In genomic region chr4:106977218-106977651, GRCm38 (mm10) we compare ENCODE assay signal across 9 mouse cellular contexts.
DNase-seq lines count a peak whose midpoint lies in the region; ATAC-seq and TF ChIP-seq lines count a peak whose summit lies in the region.
"Had no signal": no experiment of that assay in that cellular context is flagged by ENCODE, and none has a peak within 500 bp of the region (broad histone marks: within the 10 kb centered on the region; RNA-seq: fewer than 3 reads in every experiment).

No protein-coding gene starts in this region.

- WGBS in midbrain, embryonic 11.5 days = 11% methylated on average over 6 of the region's 6 CpGs
- WGBS in midbrain, postnatal 0 days = 8% methylated on average over 6 of the region's 6 CpGs
- WGBS in forebrain, embryonic 12.5 days = 9% methylated on average over 6 of the region's 6 CpGs
- 9% methylated on average over 6 of the region's 6 CpGs for WGBS in intestine, postnatal 0 days
- 12% methylated on average over 6 of the region's 6 CpGs for WGBS in stomach, embryonic 16.5 days
- 51% methylated on average over 6 of the region's 6 CpGs for WGBS in thymus, adult 2 months

- H3K4me3 ChIP-seq in midbrain, embryonic 11.5 days (ENCODE audit: low read depth, low read length) = no peak overlapping the region
- H3K4me3 ChIP-seq in midbrain, postnatal 0 days (ENCODE audit: low read depth, low read length) = no peak overlapping the region
- H3K4me3 ChIP-seq in forebrain, embryonic 12.5 days (replicated peaks) = no peak overlapping the region
- no peak overlapping the region for H3K4me3 ChIP-seq in intestine, postnatal 0 days (ENCODE audit: low read depth, low read length)
- H3K4me3 ChIP-seq in stomach, embryonic 16.5 days (replicated peaks; ENCODE audit: low read length) = no peak overlapping the region
- H3K4me3 ChIP-seq in thymus, adult 2 months (ENCODE audit: control insufficient read depth, insufficient read depth, low read length) = no peak overlapping the region

- H3K4me2 ChIP-seq in midbrain, embryonic 11.5 days = peak overlapping the region; percentile 8; the same call in 1 of the 2 replicates
- no peak overlapping the region for H3K4me2 ChIP-seq in midbrain, postnatal 0 days (ENCODE audit: low read depth, low read length, poor library complexity, severe bottlenecking)
- H3K4me2 ChIP-seq in forebrain, embryonic 12.5 days = peak overlapping the region; percentile 0; the same call in 1 of the 2 replicates
- H3K4me2 ChIP-seq in intestine, postnatal 0 days (replicated peaks; ENCODE audit: low read depth) = no peak overlapping the region
- no peak overlapping the region for H3K4me2 ChIP-seq in stomach, embryonic 16.5 days (ENCODE audit: low read depth, low read length)

- TF ChIP-seq CTCF in midbrain, postnatal 0 days (IDR thresholded peaks at IDR 0.05) = no peak
- TF ChIP-seq CTCF in intestine, postnatal 0 days (IDR thresholded peaks at IDR 0.05; ENCODE audit: low read depth) = no peak
- no peak for TF ChIP-seq CTCF in thymus, adult 2 months (IDR thresholded peaks at IDR 0.05; ENCODE audit: borderline replicate concordance, control insufficient read depth, extremely low read depth, insufficient read depth, low read length, poor library complexity)

- peaks cover 78% of the 10 kb centered on the region for H3K4me1 ChIP-seq in midbrain, embryonic 11.5 days (ENCODE audit: control insufficient read depth, insufficient read depth, low read length)
- peaks cover 7% of the 10 kb centered on the region; the same call in 1 of the 2 replicates for H3K4me1 ChIP-seq in midbrain, postnatal 0 days (ENCODE audit: insufficient read depth, low read length)
- peaks cover 98% of the 10 kb centered on the region for H3K4me1 ChIP-seq in forebrain, embryonic 12.5 days
- peaks cover 17% of the 10 kb centered on the region for H3K4me1 ChIP-seq in intestine, postnatal 0 days (replicated peaks; ENCODE audit: control insufficient read depth, insufficient read depth, low read length)
- H3K4me1 ChIP-seq in stomach, embryonic 16.5 days (ENCODE audit: control insufficient read depth, insufficient read depth, low read length) = peaks cover 75% of the 10 kb centered on the region
- H3K4me1 ChIP-seq in thymus, adult 2 months (replicated peaks; ENCODE audit: control insufficient read depth, insufficient read depth, low read length) = peaks cover 30% of the 10 kb centered on the region

- H3K9ac ChIP-seq in midbrain, embryonic 11.5 days (ENCODE audit: low read length) = peak overlapping the region; percentile 30; the same call in 1 of the 2 replicates
- H3K9ac ChIP-seq in midbrain, postnatal 0 days (replicated peaks; ENCODE audit: low read length, poor library complexity, severe bottlenecking) = no peak overlapping the region
- H3K9ac ChIP-seq in forebrain, embryonic 12.5 days = peak overlapping the region; percentile 0; the same call in 1 of the 2 replicates
- H3K9ac ChIP-seq in intestine, postnatal 0 days (ENCODE audit: low read depth, low read length) = no peak overlapping the region
- H3K9ac ChIP-seq in stomach, embryonic 16.5 days (ENCODE audit: low read length) = 0 out of 2 replicates have a peak overlapping the region, but pooled peaks have one; percentile 31

- peak overlapping the region; percentile 57 for H3K27ac ChIP-seq in midbrain, embryonic 11.5 days (ENCODE audit: low read depth, low read length)
- no peak overlapping the region for H3K27ac ChIP-seq in midbrain, postnatal 0 days (ENCODE audit: low read depth, low read length)
- H3K27ac ChIP-seq in forebrain, embryonic 12.5 days = peak overlapping the region; percentile 65
- H3K27ac ChIP-seq in intestine, postnatal 0 days (ENCODE audit: low read depth, low read length) = peak overlapping the region; percentile 10; the same call in 1 of the 2 replicates
- peak overlapping the region; percentile 62; the same call in 1 of the 2 replicates for H3K27ac ChIP-seq in stomach, embryonic 16.5 days (ENCODE audit: low read length)
- no peak overlapping the region for H3K27ac ChIP-seq in thymus, adult 2 months (ENCODE audit: control insufficient read depth, insufficient read depth, low read length)

- DNase-seq in midbrain, embryonic 11.5 days (ENCODE audit: low spot score, missing footprints) = peak; percentile 91
- no peak for DNase-seq in midbrain, postnatal 0 days (ENCODE audit: low spot score)
- no peak for DNase-seq in thymus, adult 2 months
- DNase-seq in right cerebral cortex, postnatal 36 days (ENCODE audit: low spot score in 2 of 2) = no peak
- DNase-seq in urinary bladder, postnatal 4 days (ENCODE audit: low spot score in 2 of 2) = no peak
- DNase-seq: heart, adult 11 months had no signal

- ATAC-seq in midbrain, embryonic 11.5 days (ENCODE audit: low FRiP score) = peak; percentile 54
- ATAC-seq in midbrain, postnatal 0 days (ENCODE audit: low FRiP score) = no peak
- ATAC-seq in forebrain, embryonic 12.5 days (ENCODE audit: low FRiP score) = peak; percentile 42; the same call in 1 of the 2 replicates
- ATAC-seq in intestine, postnatal 0 days = no peak
- no peak for ATAC-seq in stomach, embryonic 16.5 days (ENCODE audit: insufficient read depth, low FRiP score)

- no peaks in the 10 kb centered on the region for H3K9me3 ChIP-seq in midbrain, embryonic 11.5 days (ENCODE audit: control insufficient read depth, low read length)
- no peaks in the 10 kb centered on the region for H3K9me3 ChIP-seq in midbrain, postnatal 0 days (ENCODE audit: low read length)
- no peaks in the 10 kb centered on the region for H3K9me3 ChIP-seq in forebrain, embryonic 12.5 days
- no peaks in the 10 kb centered on the region for H3K9me3 ChIP-seq in intestine, postnatal 0 days (ENCODE audit: control insufficient read depth)
- no peaks in the 10 kb centered on the region for H3K9me3 ChIP-seq in stomach, embryonic 16.5 days (replicated peaks; ENCODE audit: control insufficient read depth, low read length)

- TF ChIP-seq POLR2A in thymus, adult 2 months (IDR thresholded peaks at IDR 0.05; ENCODE audit: control insufficient read depth, extremely low read depth, insufficient read depth, low read length, poor library complexity) = no peak

- H3K27me3 ChIP-seq in midbrain, embryonic 11.5 days (ENCODE audit: control insufficient read depth, insufficient read depth, low read length) = no peaks in the 10 kb centered on the region
- no peaks in the 10 kb centered on the region for H3K27me3 ChIP-seq in midbrain, postnatal 0 days (ENCODE audit: insufficient read depth, low read length)
- H3K27me3 ChIP-seq in forebrain, embryonic 12.5 days = no peaks in the 10 kb centered on the region
- H3K27me3 ChIP-seq in intestine, postnatal 0 days (replicated peaks; ENCODE audit: control insufficient read depth, insufficient read depth, low read length) = no peaks in the 10 kb centered on the region
- no peaks in the 10 kb centered on the region for H3K27me3 ChIP-seq in stomach, embryonic 16.5 days (ENCODE audit: control insufficient read depth, insufficient read depth, low read length)
- H3K27me3 ChIP-seq in thymus, adult 2 months (ENCODE audit: control insufficient read depth, insufficient read depth, low read length) = no peaks in the 10 kb centered on the region

- H3K36me3 ChIP-seq in midbrain, embryonic 11.5 days (ENCODE audit: control insufficient read depth, insufficient read depth, low read length) = no peaks in the 10 kb centered on the region
- no peaks in the 10 kb centered on the region for H3K36me3 ChIP-seq in midbrain, postnatal 0 days (ENCODE audit: insufficient read depth, low read length)
- peaks cover 6% of the 10 kb centered on the region; the same call in 1 of the 2 replicates for H3K36me3 ChIP-seq in forebrain, embryonic 12.5 days (replicated peaks)
- H3K36me3 ChIP-seq in intestine, postnatal 0 days (ENCODE audit: control insufficient read depth, insufficient read depth) = no peaks in the 10 kb centered on the region
- H3K36me3 ChIP-seq in stomach, embryonic 16.5 days (ENCODE audit: control insufficient read depth, insufficient read depth, low read length) = no peaks in the 10 kb centered on the region
- no peaks in the 10 kb centered on the region for H3K36me3 ChIP-seq in thymus, adult 2 months (ENCODE audit: control insufficient read depth, insufficient read depth, low read length)

Comparison
In these comparisons a context has a peak if more than half of its experiments do, and no peak if none do; other contexts are left out.
1. ATAC-seq: peak in midbrain, embryonic 11.5 days (single experiment) and forebrain, embryonic 12.5 days (single experiment); none in midbrain, postnatal 0 days (single experiment), intestine, postnatal 0 days (single experiment) and stomach, embryonic 16.5 days (single experiment).
2. H3K27ac ChIP-seq: peak in midbrain, embryonic 11.5 days (single experiment), forebrain, embryonic 12.5 days (single experiment), intestine, postnatal 0 days (single experiment) and stomach, embryonic 16.5 days (single experiment); none in midbrain, postnatal 0 days (single experiment) and thymus, adult 2 months (single experiment).
3. H3K4me2 ChIP-seq: peak in midbrain, embryonic 11.5 days (single experiment) and forebrain, embryonic 12.5 days (single experiment); none in midbrain, postnatal 0 days (single experiment), intestine, postnatal 0 days (single experiment) and stomach, embryonic 16.5 days (single experiment).
4. H3K9ac ChIP-seq: peak in midbrain, embryonic 11.5 days (single experiment), forebrain, embryonic 12.5 days (single experiment) and stomach, embryonic 16.5 days (single experiment); none in midbrain, postnatal 0 days (single experiment) and intestine, postnatal 0 days (single experiment).